Mouse (Mus musculus) CH12.LX (cell line): ENCODE measurements around the gene Napsa.

Source experiments
- CTCF ChIP-seq, 2 experiments: IDR thresholded peaks in 1 of 2; conservative IDR thresholded peaks in 1 of 2; 2 replicates each; pipeline ENCODE4 v1.5.1; 2011 to 2012; ENCODE audit warnings: low read depth in 2 of 2, low read length in 2 of 2, improper control_type of control experiment in 1 of 2, inconsistent platforms in 1 of 2, mild to moderate bottlenecking in 1 of 2, moderate library complexity in 1 of 2
- EP300 ChIP-seq: IDR thresholded peaks from 2 replicates; pipeline ENCODE4 v1.6.1; 2011; ENCODE audit warnings: low read length, improper control_type of control experiment
- TBP ChIP-seq: conservative IDR thresholded peaks from 2 replicates; pipeline ENCODE4 v1.6.1; 2011; ENCODE audit warnings: low read depth, low read length, improper control_type of control experiment
- USF1 ChIP-seq: IDR thresholded peaks from 2 replicates; pipeline ENCODE4 v1.6.1; 2014; ENCODE audit warnings: low read depth, mild to moderate bottlenecking, inconsistent platforms, low read length, improper control_type of control experiment
- USF2 ChIP-seq: conservative IDR thresholded peaks from 2 replicates; pipeline ENCODE4 v1.6.1; 2011; ENCODE audit warnings: low read depth, low read length, improper control_type of control experiment
- ZC3H11A ChIP-seq: IDR thresholded peaks from 2 replicates; pipeline ENCODE4 v1.6.1; 2012; ENCODE audit warnings: low read depth, mild to moderate bottlenecking, inconsistent platforms, low read length, improper control_type of control experiment

DNA sequence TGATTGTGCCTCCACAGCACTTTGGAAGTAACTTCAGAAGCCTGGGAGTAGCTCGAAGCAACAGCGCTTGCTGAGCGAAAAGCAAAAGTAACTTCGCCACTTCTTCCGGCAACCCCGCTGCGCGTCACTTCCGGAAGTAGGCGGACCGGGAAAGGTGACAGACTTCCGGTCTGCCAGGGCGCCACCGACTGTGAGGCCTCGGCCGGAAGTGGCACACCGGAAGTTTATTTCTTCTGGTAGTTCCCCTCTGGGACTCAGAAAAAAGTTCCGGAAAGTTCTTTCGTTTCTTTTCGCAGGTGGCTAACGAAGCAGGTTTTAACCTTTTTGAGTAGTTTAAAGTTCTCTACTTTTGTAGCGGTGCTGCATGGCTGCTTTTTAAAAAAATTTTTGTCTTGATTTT is 18.4 kb upstream of the Napsa start, which contains the start of gene Nr1h2:
- no peak for TF ChIP-seq USF2
- TF ChIP-seq CTCF (conservative IDR thresholded peaks at IDR 0.05 in 1 of 2, IDR thresholded peaks at IDR 0.05 in 1 of 2; ENCODE audit: low read depth in 2 of 2, low read length in 2 of 2), result no peak
- TF ChIP-seq USF1, result no peak
- peak; percentile 89 for TF ChIP-seq TBP
- TF ChIP-seq EP300, result peak; percentile 57; the same call in 1 of the 2 replicates
- TF ChIP-seq ZC3H11A, result no peak
